Mouse (Mus musculus): ENCODE results near the gene Timeless. TPM values are rescaled to one million over a fixed set of nuclear protein-coding genes. Genes with fewer than 3 reads are reported as not detected.
"Not testable (repeated sequence)": the region's sequence is repeated elsewhere in the genome, so short reads cannot be mapped to it uniquely, and the experiment has no call there.

The Timeless gene
- polyA plus RNA-seq, 1 experiment from 2014 or later = 43.7 TPM

- WGBS = 65% methylated on average over 7 of the region's 7 CpGs
- H3K36me3 ChIP-seq; H3K4me3 ChIP-seq (replicated peaks); H3K9ac ChIP-seq; H3K27ac ChIP-seq; ATAC-seq (ENCODE audit: insufficient read depth, low FRiP score, low read depth); H3K4me1 ChIP-seq; H3K27me3 ChIP-seq (replicated peaks); H3K9me3 ChIP-seq; H3K4me2 ChIP-seq: not testable (repeated sequence)
These were observed 28.5 kb downstream of the Timeless start for GRCm38 (mm10) chr10:128260376-128260775.

- H3K36me3 ChIP-seq = no peaks in the 10 kb centered on the region
- no peaks in the 10 kb centered on the region for H3K4me1 ChIP-seq
- no peak overlapping the region for H3K4me2 ChIP-seq
- 74% methylated on average over 22 of the region's 22 CpGs for WGBS
- no peaks in the 10 kb centered on the region for H3K9me3 ChIP-seq
- H3K27ac ChIP-seq = no peak overlapping the region
- H3K9ac ChIP-seq = no peak overlapping the region
- no peak for ATAC-seq (ENCODE audit: insufficient read depth, low FRiP score, low read depth)
- no peaks in the 10 kb centered on the region for H3K27me3 ChIP-seq (replicated peaks)
- H3K4me3 ChIP-seq (replicated peaks) = no peak overlapping the region
These were observed 30.4 kb downstream of the Timeless start for GRCm38 (mm10) chr10:128262300-128262699.

DNA sequence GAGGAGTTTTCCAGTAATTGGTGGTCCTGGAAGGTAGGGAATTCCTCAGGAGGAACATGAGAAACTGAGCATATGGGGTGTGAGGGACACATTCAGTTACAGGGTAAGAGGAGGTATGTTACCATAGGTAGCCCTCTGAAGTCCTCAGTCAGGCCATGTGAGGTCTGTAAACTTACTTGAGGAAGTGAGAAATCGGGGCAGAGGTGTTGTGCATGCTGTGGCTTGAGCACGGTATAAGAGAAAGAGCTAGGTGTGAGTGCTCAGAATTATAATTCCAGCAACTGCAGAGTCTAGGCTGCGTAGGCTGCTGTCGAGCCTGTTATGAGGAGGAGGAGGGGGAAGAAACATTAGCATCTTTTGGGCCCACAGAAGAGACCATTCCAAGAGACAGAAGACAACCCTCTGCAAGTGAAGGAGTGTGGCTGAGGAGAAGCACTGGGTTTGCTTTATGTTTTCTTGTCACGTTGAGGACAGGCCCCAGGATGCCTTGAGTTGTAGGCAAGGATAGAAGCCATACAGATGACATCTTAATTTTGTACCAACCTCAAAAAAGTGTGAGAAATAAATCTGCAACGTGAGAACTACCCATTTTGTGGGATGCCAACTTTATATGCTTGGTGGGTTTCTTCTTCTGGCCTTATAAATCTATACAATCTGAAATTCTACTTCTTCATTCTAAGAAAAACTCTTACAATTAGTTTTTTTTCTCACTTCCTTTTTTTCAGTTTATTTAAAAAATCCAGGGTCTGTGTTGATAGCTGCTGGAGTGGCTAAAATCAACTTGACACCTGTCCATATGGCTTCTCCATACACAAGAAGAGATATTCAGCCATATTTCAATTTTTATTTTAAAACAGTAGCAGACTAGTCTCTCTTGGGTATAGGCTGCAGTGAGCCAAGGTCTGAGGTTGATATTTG, 31.8 kb downstream of the Timeless start:
- Histone ChIP-seq H3K27ac (no peak overlapping the region), H3K9me3 (no peaks in the 10 kb centered on the region), H3K4me3 (replicated peaks) (no peak overlapping the region), H3K27me3 (replicated peaks) (no peaks in the 10 kb centered on the region), H3K9ac (no peak overlapping the region), H3K36me3 (no peaks in the 10 kb centered on the region), H3K4me2 (no peak overlapping the region), H3K4me1 (no peaks in the 10 kb centered on the region)
- no peak for ATAC-seq (ENCODE audit: insufficient read depth, low FRiP score, low read depth)
- WGBS = 77% methylated on average over 6 of the region's 6 CpGs

GRCm38 (mm10) chr10:128268371-128268770, 36.5 kb downstream of the Timeless start, which contains the start of gene Apof:
Gene Apof, plus strand, starts transcription at chr10:128268671.
- no peak within 1 kb of the TSS for H3K4me2 ChIP-seq
- no peak for ATAC-seq (ENCODE audit: insufficient read depth, low FRiP score, low read depth)

DNA sequence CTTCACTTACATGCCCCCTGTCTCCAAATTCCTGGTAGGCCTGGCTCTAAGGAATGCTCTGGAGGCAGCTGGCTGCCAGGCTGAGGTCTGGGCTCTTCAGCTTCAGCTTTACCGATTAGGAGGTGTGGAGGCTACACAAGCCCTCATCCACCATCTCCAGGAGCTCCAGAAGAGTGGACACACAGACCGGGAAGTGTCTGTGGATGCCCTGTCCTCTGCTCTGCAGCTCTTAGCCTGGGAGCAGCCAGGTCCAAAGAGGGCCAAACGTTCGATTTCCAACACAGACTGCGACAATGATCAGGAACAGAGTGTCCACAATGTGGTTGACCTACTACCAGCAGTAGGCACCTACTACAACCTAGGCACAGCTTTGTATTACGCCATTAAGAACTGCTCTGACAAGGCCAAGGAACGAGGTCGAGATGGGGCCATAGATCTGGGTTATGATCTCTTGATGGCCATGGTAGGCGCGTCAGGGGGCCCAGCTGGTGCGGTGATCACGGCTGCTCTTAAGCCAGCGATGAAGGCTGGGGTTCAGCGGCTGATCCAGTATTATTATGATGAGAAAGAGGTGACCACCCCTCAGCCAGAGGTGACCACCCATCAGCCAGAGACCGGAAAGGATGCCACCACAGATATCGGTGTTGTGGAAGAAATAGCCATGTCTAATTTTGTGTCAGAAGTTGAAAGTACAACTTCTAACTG, 37.5 kb downstream of the Timeless start:
- no peak overlapping the region for H3K27ac ChIP-seq
- H3K27me3 ChIP-seq (replicated peaks) = no peaks in the 10 kb centered on the region
- no peak for ATAC-seq (ENCODE audit: insufficient read depth, low FRiP score, low read depth)

More at GRCm38 (mm10) chr10:128268371-128268770, 36.5 kb downstream of the Timeless start, which contains the start of gene Apof:
- Histone ChIP-seq H3K9me3 (no peaks in the 10 kb centered on the region), H3K4me1 (no peaks in the 10 kb centered on the region), H3K27me3 (replicated peaks) (no peaks in the 10 kb centered on the region), H3K4me3 (replicated peaks) (no peak within 1 kb of the TSS), H3K9ac (no peak within 1 kb of the TSS), H3K27ac (no peak within 1 kb of the TSS), H3K36me3 (no peaks in the 10 kb centered on the region)
- WGBS = 69% methylated on average over 6 of the region's 6 CpGs

DNA sequence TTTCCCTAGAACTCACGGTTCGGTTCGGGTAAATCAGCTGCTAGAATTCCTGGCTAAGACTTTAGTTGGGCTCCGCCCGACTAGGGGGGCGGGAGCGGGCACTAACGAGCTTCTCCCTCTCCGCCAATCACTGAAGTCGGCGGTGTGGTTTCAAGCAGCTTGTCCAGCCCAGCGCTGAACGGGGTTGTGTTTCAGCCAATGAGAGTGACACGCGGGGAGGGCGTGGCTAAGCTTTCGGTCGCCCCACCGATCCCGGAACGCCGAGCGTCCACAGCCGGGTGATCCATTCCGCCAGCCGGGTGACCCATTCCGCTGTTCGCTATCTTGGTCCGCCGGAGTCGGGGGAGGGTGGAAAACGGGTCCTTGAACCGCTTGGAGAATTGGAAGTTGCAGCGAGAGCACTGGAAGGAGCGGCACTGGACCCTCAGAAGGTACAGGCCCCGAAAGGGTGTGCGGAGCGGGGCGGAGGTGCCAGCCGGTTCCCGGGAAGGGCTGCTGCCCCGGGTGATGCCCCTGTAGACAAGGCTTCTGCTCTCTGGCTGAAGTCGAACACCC, 38.5 kb downstream of the Timeless start, which contains the start of gene Stat2:
TSS of gene Stat2 (plus strand) at position 273 of the 555 bp plus-strand sequence.
- H3K4me1 ChIP-seq = no peaks in the 10 kb centered on the region
- H3K27me3 ChIP-seq (replicated peaks) = no peaks in the 10 kb centered on the region
- WGBS = 0% methylated on average over 43 of the region's 43 CpGs
- no peaks in the 10 kb centered on the region for H3K9me3 ChIP-seq
- H3K4me2 ChIP-seq = peak within 1 kb of the TSS; percentile 71
- peak within 1 kb of the TSS; percentile 84 for H3K4me3 ChIP-seq (replicated peaks)
- peak; percentile 99 for ATAC-seq (ENCODE audit: insufficient read depth, low FRiP score, low read depth)
- peak within 1 kb of the TSS; percentile 72 for H3K27ac ChIP-seq
- peak within 1 kb of the TSS; percentile 78 for H3K9ac ChIP-seq
- no peaks in the 10 kb centered on the region for H3K36me3 ChIP-seq

More for the DNA sequence above, 37.5 kb downstream of the Timeless start:
- Histone ChIP-seq H3K9ac (no peak overlapping the region), H3K4me1 (no peaks in the 10 kb centered on the region), H3K36me3 (no peaks in the 10 kb centered on the region), H3K4me2 (peak overlapping the region; percentile 71; the same call in 1 of the 2 replicates), H3K4me3 (replicated peaks) (no peak overlapping the region), H3K9me3 (no peaks in the 10 kb centered on the region)
- 89% methylated on average over 16 of the region's 16 CpGs for WGBS

- Histone ChIP-seq H3K9ac (peak overlapping the region; percentile 78), H3K9me3 (no peaks in the 10 kb centered on the region), H3K27me3 (replicated peaks) (no peaks in the 10 kb centered on the region), H3K4me2 (peak overlapping the region; percentile 71), H3K27ac (peak overlapping the region; percentile 72), H3K4me3 (replicated peaks) (peak overlapping the region; percentile 84), H3K36me3 (no peaks in the 10 kb centered on the region), H3K4me1 (no peaks in the 10 kb centered on the region)
- ATAC-seq (ENCODE audit: insufficient read depth, low FRiP score, low read depth) = no peak
- 39% methylated on average over 7 of the region's 7 CpGs for WGBS
These were observed 39.0 kb downstream of the Timeless start for GRCm38 (mm10) chr10:128270866-128271265.

DNA sequence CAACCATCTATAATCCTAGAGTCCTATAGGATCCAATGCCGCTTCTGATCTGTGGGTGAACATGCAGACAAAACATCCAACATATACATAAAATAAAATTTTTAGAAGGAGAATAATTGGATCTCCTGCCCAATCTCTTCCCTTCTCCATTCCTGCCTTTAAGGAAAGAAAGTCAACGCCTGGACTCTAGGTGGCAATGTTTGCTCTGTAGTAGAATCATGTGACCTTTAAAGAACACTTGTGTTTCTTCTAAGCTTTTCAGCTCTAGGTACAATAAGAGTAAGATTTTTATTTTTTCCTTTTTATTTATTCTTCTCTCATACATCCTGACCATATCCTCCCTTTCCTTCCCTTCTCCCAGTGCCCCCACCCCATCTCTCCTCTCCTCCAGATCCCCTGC, 40.0 kb downstream of the Timeless start:
- H3K27me3 ChIP-seq (replicated peaks) = no peaks in the 10 kb centered on the region
- H3K4me2 ChIP-seq = no peak overlapping the region
- peaks cover 3% of the 10 kb centered on the region; the same call in 1 of the 2 replicates for H3K36me3 ChIP-seq
- 65% methylated on average over 2 of the region's 2 CpGs for WGBS
- no peaks in the 10 kb centered on the region for H3K4me1 ChIP-seq
- H3K4me3 ChIP-seq (replicated peaks) = no peak overlapping the region
- no peak for ATAC-seq (ENCODE audit: insufficient read depth, low FRiP score, low read depth)
- H3K27ac ChIP-seq = no peak overlapping the region
- no peak overlapping the region for H3K9ac ChIP-seq
- no peaks in the 10 kb centered on the region for H3K9me3 ChIP-seq

DNA sequence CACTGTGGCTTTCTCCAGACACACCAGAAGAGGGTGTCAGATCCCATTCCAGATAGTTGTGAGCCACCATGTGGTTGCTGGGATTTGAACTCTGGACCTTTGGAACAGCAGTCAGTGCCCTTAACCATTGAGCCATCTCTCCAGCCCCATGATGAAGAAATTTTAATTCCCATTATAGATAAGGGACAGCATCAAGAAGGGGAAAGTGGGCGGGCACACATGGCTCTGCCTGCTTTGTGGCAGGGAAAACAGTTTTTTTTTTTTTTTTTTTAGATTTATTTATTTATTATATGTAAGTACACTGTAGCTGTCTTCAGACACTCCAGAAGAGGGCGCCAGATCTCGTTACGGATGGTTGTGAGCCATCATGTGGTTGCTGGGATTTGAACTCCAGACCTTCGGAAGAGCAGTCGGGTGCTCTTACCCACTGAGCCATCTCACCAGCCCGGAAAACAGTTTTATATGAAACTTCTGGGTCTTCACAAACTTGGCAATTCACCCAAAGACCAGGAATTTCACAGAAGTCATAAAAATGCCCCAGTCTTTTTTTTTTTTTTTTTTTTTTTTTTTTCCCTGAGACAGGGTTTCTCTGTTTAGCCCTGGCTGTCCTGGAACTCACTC, 41.1 kb downstream of the Timeless start:
- not testable (repeated sequence) for H3K4me3 ChIP-seq (replicated peaks); H3K9me3 ChIP-seq; H3K27ac ChIP-seq; H3K27me3 ChIP-seq (replicated peaks); H3K4me2 ChIP-seq; ATAC-seq (ENCODE audit: insufficient read depth, low FRiP score, low read depth); H3K4me1 ChIP-seq; H3K9ac ChIP-seq; H3K36me3 ChIP-seq
- whole genome bisulfite sequencing = 89% methylated on average over 6 of the region's 7 CpGs

DNA sequence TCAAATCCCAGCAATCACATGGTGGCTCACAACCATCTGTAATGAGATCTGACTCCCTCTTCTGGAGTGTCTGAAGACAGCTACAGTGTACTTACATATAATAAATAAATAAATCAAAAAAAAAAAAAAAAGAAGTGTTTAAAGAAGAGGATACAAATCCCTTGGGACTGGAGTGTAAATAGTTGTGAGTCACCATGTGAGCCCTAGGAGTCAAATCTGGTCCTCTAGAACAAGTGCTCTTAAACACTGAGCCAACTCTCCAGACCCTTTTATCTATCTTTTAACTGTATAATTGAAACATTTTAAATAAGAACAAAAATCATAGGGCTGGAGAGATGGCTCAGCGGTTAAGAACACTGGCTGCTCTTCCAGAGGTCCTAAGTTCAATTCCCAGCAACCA, 43.5 kb downstream of the Timeless start:
- ATAC-seq (ENCODE audit: insufficient read depth, low FRiP score, low read depth); H3K4me2 ChIP-seq; H3K4me3 ChIP-seq (replicated peaks); H3K27ac ChIP-seq; H3K9ac ChIP-seq; H3K27me3 ChIP-seq (replicated peaks); H3K4me1 ChIP-seq; H3K9me3 ChIP-seq: not testable (repeated sequence)
- 94% methylated on average over 1 of the region's 1 CpGs for WGBS
- peaks cover 15% of the 10 kb centered on the region; the same call in 1 of the 2 replicates for H3K36me3 ChIP-seq

GRCm38 (mm10) chr10:128278158-128278557, 46.3 kb downstream of the Timeless start:
- H3K9ac ChIP-seq = no peak overlapping the region
- no peaks in the 10 kb centered on the region for H3K9me3 ChIP-seq
- WGBS = 58% methylated on average over 6 of the region's 6 CpGs
- ATAC-seq (ENCODE audit: insufficient read depth, low FRiP score, low read depth) = 0 out of 2 replicates have a peak, but pooled peaks have one; percentile 10
- H3K27me3 ChIP-seq (replicated peaks) = no peaks in the 10 kb centered on the region
- H3K36me3 ChIP-seq = peaks cover 17% of the 10 kb centered on the region
- H3K27ac ChIP-seq = no peak overlapping the region
- no peak overlapping the region for H3K4me3 ChIP-seq (replicated peaks)
- H3K4me1 ChIP-seq = no peaks in the 10 kb centered on the region
- H3K4me2 ChIP-seq = no peak overlapping the region

Measured in stomach, embryonic 15.5 days (tissue).